Mouse (Mus musculus): ENCODE results near the gene Arvcf.
A peak's percentile ranks its signal among the peaks of the same experiment; 100 is the strongest.

Arvcf gene

DNA sequence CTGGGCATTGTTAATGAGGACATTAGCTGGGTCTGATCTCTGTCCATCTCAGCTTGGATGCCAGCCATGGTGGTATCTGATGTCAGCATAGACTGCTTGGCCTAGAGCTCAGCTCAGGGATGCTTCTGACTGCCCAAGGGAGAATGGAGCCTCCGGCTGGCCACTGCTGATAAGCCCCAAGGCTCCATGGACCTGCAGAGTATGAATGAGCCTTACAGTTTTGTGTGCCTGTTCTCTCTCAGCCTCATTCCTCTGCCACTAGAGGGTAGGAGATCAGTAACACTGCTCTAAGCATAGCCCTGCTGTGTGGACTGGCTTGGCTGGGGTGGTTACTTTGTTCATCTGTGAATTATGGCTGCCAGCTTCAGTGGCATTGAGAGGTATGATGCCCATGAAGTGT, 5.1 kb downstream of the Arvcf start:
- DNase-seq (ENCODE audit: low read depth, low spot score), result peak; percentile 22

GRCm38 (mm10) chr16:18356961-18357360, 9.0 kb downstream of the Arvcf start:
- DNase-seq (ENCODE audit: low read depth, low spot score), result peak; percentile 50

DNA sequence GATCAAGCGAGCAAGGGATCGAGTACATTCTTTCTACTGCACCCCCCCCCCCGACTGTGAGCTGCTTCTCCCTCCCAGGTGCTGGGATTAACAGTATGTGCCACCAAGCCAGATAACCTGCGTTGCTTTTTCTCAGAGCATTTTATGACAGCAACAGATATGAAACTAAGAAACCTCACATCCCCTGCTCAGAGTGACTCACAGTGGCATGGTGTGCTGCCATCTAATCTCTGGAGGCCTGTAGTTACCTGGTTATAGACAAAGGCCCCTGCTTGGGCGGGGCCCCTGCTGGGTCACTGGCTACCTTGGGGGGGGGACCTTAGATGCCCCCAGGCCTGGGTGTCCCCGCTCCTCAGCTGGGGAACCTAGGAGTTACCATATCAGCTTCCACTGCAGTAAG, 10.0 kb downstream of the Arvcf start:
- no peak for DNase-seq (ENCODE audit: low read depth, low spot score)

GRCm38 (mm10) chr16:18360151-18360805, 12.3 kb downstream of the Arvcf start:
- peak; percentile 84 for DNase-seq (ENCODE audit: low read depth, low spot score)

DNA sequence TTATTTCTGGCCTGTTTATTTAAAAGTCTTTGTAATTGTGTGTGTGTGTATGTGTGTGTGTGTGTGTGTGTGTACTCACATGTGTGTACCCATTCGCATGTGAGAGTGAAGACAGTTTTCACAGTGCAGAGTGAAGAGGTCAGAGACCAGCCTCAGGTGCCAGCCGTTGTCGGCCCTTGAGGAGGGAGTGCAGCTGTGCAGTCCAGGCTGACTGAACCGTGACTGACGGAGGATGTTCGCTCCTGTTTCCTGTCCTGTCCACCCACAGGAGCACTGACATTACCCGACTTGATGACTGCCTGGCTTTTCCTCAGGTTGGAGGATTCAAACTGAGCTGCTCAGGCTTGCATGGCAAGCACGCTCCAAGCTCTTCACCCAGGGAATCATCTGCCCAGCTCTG, 15.0 kb downstream of the Arvcf start:
- DNase-seq (ENCODE audit: low read depth, low spot score), result no peak

- no peak for DNase-seq (ENCODE audit: low read depth, low spot score)
Observed at GRCm38 (mm10) chr16:18366849-18367248, 18.9 kb downstream of the Arvcf start.

- DNase-seq (ENCODE audit: low read depth, low spot score), result no peak
Observed at GRCm38 (mm10) chr16:18370197-18370596, 22.2 kb downstream of the Arvcf start.

GRCm38 (mm10) chr16:18373632-18374031, 25.6 kb downstream of the Arvcf start:
- DNase-seq (ENCODE audit: low read depth, low spot score), result no peak

DNA sequence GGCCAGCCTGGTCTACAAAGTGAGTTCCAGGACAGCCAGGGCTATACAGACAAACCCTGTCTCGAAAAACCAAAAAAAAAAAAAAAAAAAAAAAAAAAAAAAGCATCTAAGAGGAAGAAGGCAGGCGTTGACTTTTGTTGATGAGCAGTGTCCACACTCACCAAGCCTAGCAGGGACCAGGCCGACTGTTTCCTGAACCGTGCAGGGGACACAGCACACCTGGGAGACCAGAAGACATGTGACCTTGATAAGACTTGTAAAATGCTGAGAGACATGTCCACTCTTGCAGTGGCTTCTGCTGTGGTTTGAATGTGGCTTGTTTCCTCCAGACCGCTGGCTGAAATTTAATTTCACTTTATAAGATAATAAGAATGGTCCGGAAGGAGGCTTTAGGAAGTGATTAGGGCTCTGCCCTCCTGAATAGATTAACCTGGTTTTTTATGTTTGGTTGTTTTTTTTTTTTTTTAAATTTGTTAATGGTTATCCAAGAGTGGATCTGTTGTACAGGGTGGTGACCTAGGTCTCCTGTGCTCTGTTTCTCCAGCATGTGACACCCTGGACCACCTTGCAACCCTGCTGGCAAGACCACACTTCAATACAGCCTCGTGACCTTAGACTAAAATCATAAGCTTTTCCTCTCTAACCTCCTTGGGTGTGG, 28.4 kb downstream of the Arvcf start:
- DNase-seq (ENCODE audit: low read depth, low spot score), result no peak

DNA sequence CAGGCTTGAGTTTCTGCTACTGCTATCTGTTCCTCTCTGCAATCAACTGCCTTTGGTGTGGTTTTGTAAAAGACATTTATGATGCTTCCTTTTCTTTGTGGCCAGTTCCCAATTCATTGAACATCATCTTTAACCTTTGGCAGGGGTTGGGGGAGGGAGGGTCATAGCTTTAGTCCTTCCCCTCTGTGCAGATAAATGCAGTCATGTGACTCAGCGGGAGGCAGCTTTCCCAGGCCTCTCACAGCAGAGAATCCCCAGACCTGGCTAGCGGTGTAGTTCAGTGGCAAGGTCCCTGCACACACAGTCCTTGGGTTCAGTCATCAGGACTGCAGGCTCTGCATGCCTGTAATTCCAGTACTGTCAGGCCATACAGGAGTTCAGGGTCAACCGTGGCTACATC, 29.2 kb downstream of the Arvcf start:
- no peak for DNase-seq (ENCODE audit: low read depth, low spot score)

GRCm38 (mm10) chr16:18378489-18378888, 30.5 kb downstream of the Arvcf start:
- DNase-seq (ENCODE audit: low read depth, low spot score), result no peak

GRCm38 (mm10) chr16:18379338-18380001, 31.5 kb downstream of the Arvcf start:
- no peak for DNase-seq (ENCODE audit: low read depth, low spot score)

GRCm38 (mm10) chr16:18380495-18381063, 32.6 kb downstream of the Arvcf start:
- DNase-seq (ENCODE audit: low read depth, low spot score), result peak; percentile 38

- peak; percentile 71 for DNase-seq (ENCODE audit: low read depth, low spot score)
Observed at GRCm38 (mm10) chr16:18381621-18382258, 33.8 kb downstream of the Arvcf start.

DNA sequence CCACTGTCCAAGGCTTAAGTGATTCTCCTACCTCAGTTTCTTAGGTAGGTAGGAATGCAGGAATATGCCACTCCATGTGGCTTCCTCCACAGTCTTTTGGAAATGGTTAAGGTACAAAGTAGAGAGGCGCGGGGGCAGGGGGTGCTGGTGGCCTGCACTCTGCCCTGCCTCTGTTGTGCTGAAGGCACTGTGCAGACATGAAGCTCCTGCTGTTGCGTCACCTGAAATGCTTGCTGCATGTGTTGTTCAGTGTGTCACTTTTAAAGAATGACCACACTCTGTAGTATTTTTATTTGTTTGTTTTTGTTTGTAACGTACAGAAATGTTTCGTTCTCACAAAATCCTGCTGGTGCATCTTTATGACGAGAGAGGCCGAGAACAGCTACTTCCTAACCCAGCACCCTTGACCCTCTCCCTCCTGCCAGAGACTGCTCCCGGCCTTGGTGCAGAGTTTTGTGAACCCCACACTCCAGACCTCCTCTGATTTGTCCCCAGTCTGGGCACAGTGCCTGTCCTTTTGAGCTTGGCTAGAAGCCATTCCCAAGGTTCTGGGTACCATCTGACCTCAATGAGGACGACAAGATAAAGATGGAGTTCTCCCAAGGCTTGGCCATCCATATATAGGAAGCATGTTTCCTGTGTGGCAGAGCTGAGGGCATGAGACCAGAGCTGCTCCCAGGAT, 35.2 kb downstream of the Arvcf start:
- DNase-seq (ENCODE audit: low read depth, low spot score), result peak; percentile 65

DNA sequence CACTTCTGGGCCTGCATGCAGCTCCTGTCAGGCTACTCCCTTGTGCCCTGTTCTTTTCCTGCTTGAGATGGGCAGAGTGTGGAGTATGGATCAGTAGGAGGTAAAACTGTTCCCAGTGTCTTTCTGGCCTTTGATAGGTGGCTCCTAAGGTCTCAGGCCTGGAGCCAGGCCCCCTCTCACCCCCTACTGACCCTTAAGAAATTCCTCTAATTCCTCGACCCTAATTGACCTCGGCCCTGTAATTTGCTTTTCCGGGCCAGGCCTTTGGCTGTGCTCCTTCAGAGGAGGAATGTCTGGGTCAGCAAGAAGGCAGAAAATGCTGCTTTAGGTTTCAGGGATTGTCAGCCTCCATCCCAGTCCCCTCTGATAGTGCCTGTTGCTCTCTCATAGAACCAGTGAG, 35.8 kb downstream of the Arvcf start:
- DNase-seq (ENCODE audit: low read depth, low spot score), result no peak

DNA sequence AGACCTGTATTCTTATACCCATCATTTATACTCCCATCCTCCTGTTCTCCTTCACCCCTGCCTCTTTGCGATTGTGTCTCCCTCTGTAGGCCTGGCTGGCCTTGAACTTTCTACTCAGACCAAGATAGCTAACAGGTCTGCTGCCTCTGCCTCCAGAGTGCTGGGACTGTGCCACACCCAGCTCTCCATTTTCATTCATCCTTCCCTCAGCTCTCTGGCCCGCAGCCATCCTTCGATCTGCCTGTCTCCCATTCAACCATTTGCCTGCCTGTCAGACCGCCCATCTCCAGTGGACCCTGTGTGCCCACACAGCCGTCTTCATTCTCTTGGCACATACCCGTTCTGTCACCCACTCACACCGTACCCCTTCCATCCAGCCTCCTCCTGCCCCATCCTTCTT, 36.2 kb downstream of the Arvcf start:
- DNase-seq (ENCODE audit: low read depth, low spot score), result peak; percentile 33

- no peak for DNase-seq (ENCODE audit: low read depth, low spot score)
Observed at GRCm38 (mm10) chr16:18384659-18385058, 36.7 kb downstream of the Arvcf start.

- no peak for DNase-seq (ENCODE audit: low read depth, low spot score)
Observed at GRCm38 (mm10) chr16:18385411-18385810, 37.4 kb downstream of the Arvcf start.

DNA sequence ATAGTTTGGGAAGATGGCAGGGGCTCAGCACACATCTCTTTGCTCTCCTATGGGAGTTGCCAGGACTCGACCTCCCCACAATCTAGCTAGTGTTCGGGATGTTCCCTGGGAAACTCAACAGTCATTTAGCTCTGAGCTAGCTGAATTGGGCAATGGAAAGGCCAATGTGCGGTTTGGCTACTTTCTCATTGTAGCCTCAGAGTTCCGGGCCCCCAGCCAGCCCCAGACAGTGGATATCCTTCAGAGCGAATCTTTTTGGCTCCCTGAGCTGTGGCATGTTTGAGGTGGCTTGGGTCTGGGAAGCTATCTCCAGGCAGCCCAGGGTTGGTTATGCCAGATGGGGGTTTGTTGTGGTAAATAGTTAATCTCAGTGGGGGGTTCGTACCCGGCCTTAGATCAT, 38.5 kb downstream of the Arvcf start:
- peak; percentile 66 for DNase-seq (ENCODE audit: low read depth, low spot score)

DNA sequence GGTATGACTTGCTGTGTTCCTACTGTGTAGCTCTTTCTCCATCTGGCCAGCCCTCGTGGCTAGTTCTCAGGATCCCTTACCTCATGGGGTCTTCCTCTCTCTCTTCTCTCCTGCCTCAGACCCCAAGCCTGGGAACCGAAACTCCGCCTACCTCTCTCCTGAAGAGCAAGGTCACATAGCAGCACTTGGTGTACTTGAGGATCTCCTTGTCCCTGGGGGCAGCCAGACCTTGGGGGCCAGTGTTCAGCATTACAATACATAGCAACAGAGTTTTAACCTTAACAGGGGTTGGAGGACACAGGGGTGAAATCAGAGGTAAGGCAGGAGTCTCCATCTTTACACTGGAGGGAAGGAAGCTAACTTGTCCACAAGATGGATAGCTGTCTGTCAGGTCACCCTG, 39.0 kb downstream of the Arvcf start:
- no peak for DNase-seq (ENCODE audit: low read depth, low spot score)
